Mouse (Mus musculus) lung, postnatal 0 days (tissue): ENCODE results near the gene Lkaaear1. TPM values are rescaled to one million over a fixed set of nuclear protein-coding genes. Genes with fewer than 3 reads are reported as not detected.

ENCODE experiments used
- ATAC-seq: fragments of 200-750 bp; cut with Nextera tagmentation; 2 replicates; pipeline ENCODE4 v1.8.0; 2017; ENCODE audit warnings: moderate library complexity
- DNase-seq: peaks from one replicate; pipeline ENCODE4 v3.0.0-alpha.2; 2016; ENCODE audit warnings: low spot score
- H3K27ac ChIP-seq: fragments of 300-500 bp; sonication (generic); 2 replicates; pipeline ENCODE4 v1.5.1; 2014; ENCODE audit warnings: antibody characterized with exemption, mild to moderate bottlenecking, low read length, mixed read lengths
- H3K27me3 ChIP-seq: fragments of 300-500 bp; sonication (generic); replicated peaks from 2 replicates; pipeline ENCODE4 v1.6.1; 2014; ENCODE audit warnings: low read length, mixed read lengths; ENCODE audit not compliant: insufficient read depth
- H3K36me3 ChIP-seq: fragments of 300-500 bp; sonication (generic); 2 replicates; pipeline ENCODE4 v1.6.1; 2014; ENCODE audit warnings: low read length, mixed read lengths; ENCODE audit not compliant: insufficient read depth
- H3K4me1 ChIP-seq: fragments of 300-500 bp; sonication (generic); 2 replicates; pipeline ENCODE4 v1.6.1; 2014; ENCODE audit warnings: antibody characterized with exemption, low read depth, low read length, mixed read lengths; ENCODE audit not compliant: insufficient read depth
- H3K4me2 ChIP-seq: fragments of 300-500 bp; sonication (generic); replicated peaks from 2 replicates; pipeline ENCODE4 v1.6.1; 2014; ENCODE audit warnings: low read depth, mild to moderate bottlenecking, low read length, moderate library complexity, mixed read lengths
- H3K4me3 ChIP-seq: fragments of 300-500 bp; sonication (generic); 2 replicates; pipeline ENCODE4 v1.5.1; 2014; ENCODE audit warnings: low read depth, low read length
- H3K9ac ChIP-seq: fragments of 300-500 bp; sonication (generic); replicated peaks from 2 replicates; pipeline ENCODE4 v1.6.1; 2014; ENCODE audit warnings: low read depth, mild to moderate bottlenecking
- H3K9me3 ChIP-seq: fragments of 300-500 bp; sonication (generic); 2 replicates; pipeline ENCODE4 v1.6.1; 2016; ENCODE audit warnings: low read length, mixed read lengths
- CTCF ChIP-seq: IDR thresholded peaks from 2 replicates; pipeline ENCODE4 v1.5.1; 2016; ENCODE audit warnings: antibody characterized with exemption, mild to moderate bottlenecking
- EP300 ChIP-seq: IDR thresholded peaks from 2 replicates; pipeline ENCODE4 v1.6.1; 2016; ENCODE audit warnings: antibody characterized with exemption, mild to moderate bottlenecking, control low read depth
- WGBS: fragments of 180-500 bp; shearing (Covaris S2); extraction: QIAGEN DNeasy Blood & Tissue Kit; methylation state at CpG from one replicate; pipeline ENCODE4 v1.1.7; 2014; 5-methylcytosine and 5-hydroxymethylcytosine counted together
- polyA plus RNA-seq: library from polyadenylated mRNA; unstranded; fragments of >200 nt; fragmentation: Nextera tagmentation; extraction: Ambion mirVana; gene quantifications from 2 replicates; pipeline ENCODE4 v1.2.1, GENCODE M21; 2015

The Lkaaear1 gene
- polyA plus RNA-seq, 1 experiment from 2014 or later = not detected

- H3K9ac ChIP-seq = no peak overlapping the region
- ATAC-seq (no peak), DNase-seq (no peak)
- H3K4me3 ChIP-seq = no peak overlapping the region
- H3K4me2 ChIP-seq = no peak overlapping the region
- no peaks in the 10 kb centered on the region for H3K4me1 ChIP-seq
- H3K27me3 ChIP-seq = no peaks in the 10 kb centered on the region
- no peak for TF ChIP-seq CTCF
- TF ChIP-seq EP300 = no peak
- H3K36me3 ChIP-seq = peaks cover 14% of the 10 kb centered on the region; the same call in 1 of the 2 replicates
- 96% methylated on average over 8 of the region's 8 CpGs for WGBS
- H3K27ac ChIP-seq = no peak overlapping the region
- H3K9me3 ChIP-seq = no peaks in the 10 kb centered on the region
These were observed 10.7 kb downstream of the Lkaaear1 start for GRCm38 (mm10) chr2:181687586-181687985.

GRCm38 (mm10) chr2:181685686-181686085, 12.6 kb downstream of the Lkaaear1 start:
- no peak for ATAC-seq
- Histone ChIP-seq H3K36me3 (peaks cover 14% of the 10 kb centered on the region; the same call in 1 of the 2 replicates), H3K27ac (no peak overlapping the region), H3K4me3 (no peak overlapping the region), H3K4me2 (no peak overlapping the region), H3K9ac (no peak overlapping the region), H3K27me3 (no peaks in the 10 kb centered on the region), H3K9me3 (no peaks in the 10 kb centered on the region), H3K4me1 (no peaks in the 10 kb centered on the region; the same call in 1 of the 2 replicates)
- TF ChIP-seq CTCF (no peak), EP300 (no peak)
- WGBS = 88% methylated on average over 4 of the region's 4 CpGs
- DNase-seq = no peak

GRCm38 (mm10) chr2:181684713-181685112, 13.5 kb downstream of the Lkaaear1 start:
- Histone ChIP-seq H3K4me3 (no peak overlapping the region), H3K27me3 (no peaks in the 10 kb centered on the region), H3K4me2 (no peak overlapping the region), H3K9ac (no peak overlapping the region), H3K36me3 (peaks cover 14% of the 10 kb centered on the region; the same call in 1 of the 2 replicates), H3K9me3 (no peaks in the 10 kb centered on the region), H3K27ac (no peak overlapping the region), H3K4me1 (no peaks in the 10 kb centered on the region; the same call in 1 of the 2 replicates)
- no peak for TF ChIP-seq EP300
- TF ChIP-seq CTCF = no peak
- ATAC-seq (no peak), DNase-seq (no peak)
- WGBS = 55% methylated on average over 1 of the region's 1 CpGs

GRCm38 (mm10) chr2:181683381-181683780, 14.9 kb downstream of the Lkaaear1 start:
- ATAC-seq = no peak
- WGBS = 59% methylated on average over 4 of the region's 4 CpGs
- no peak overlapping the region for H3K27ac ChIP-seq
- DNase-seq = no peak
- H3K4me2 ChIP-seq = no peak overlapping the region
- H3K27me3 ChIP-seq = no peaks in the 10 kb centered on the region
- H3K36me3 ChIP-seq = peaks cover 8% of the 10 kb centered on the region; the same call in 1 of the 2 replicates
- TF ChIP-seq EP300 = no peak
- 0 out of 2 replicates have a peak, but pooled peaks have one; percentile 7 for TF ChIP-seq CTCF
- no peak overlapping the region for H3K4me3 ChIP-seq
- no peaks in the 10 kb centered on the region; the same call in 1 of the 2 replicates for H3K4me1 ChIP-seq
- H3K9ac ChIP-seq = no peak overlapping the region
- no peaks in the 10 kb centered on the region for H3K9me3 ChIP-seq

GRCm38 (mm10) chr2:181681978-181682377, 16.3 kb downstream of the Lkaaear1 start:
- no peak overlapping the region for H3K4me3 ChIP-seq
- H3K4me2 ChIP-seq = no peak overlapping the region
- H3K36me3 ChIP-seq = no peaks in the 10 kb centered on the region
- H3K27me3 ChIP-seq = no peaks in the 10 kb centered on the region
- H3K9me3 ChIP-seq = no peaks in the 10 kb centered on the region
- H3K27ac ChIP-seq = no peak overlapping the region
- no peak for DNase-seq
- no peak for ATAC-seq
- 54% methylated on average over 1 of the region's 1 CpGs for WGBS
- H3K9ac ChIP-seq = no peak overlapping the region
- TF ChIP-seq CTCF (no peak), EP300 (no peak)
- no peaks in the 10 kb centered on the region; the same call in 1 of the 2 replicates for H3K4me1 ChIP-seq

GRCm38 (mm10) chr2:181680716-181681117, 17.5 kb downstream of the Lkaaear1 start:
- DNase-seq (no peak), ATAC-seq (no peak)
- H3K27me3 ChIP-seq = no peaks in the 10 kb centered on the region
- WGBS = 14% methylated on average over 7 of the region's 7 CpGs
- H3K9ac ChIP-seq = peak overlapping the region; percentile 63
- H3K36me3 ChIP-seq = no peaks in the 10 kb centered on the region
- no peak overlapping the region for H3K27ac ChIP-seq
- no peak for TF ChIP-seq CTCF
- TF ChIP-seq EP300 = no peak
- H3K4me2 ChIP-seq = peak overlapping the region; percentile 98
- no peaks in the 10 kb centered on the region; the same call in 1 of the 2 replicates for H3K4me1 ChIP-seq
- peak overlapping the region; percentile 59 for H3K4me3 ChIP-seq
- H3K9me3 ChIP-seq = no peaks in the 10 kb centered on the region
